Mouse (Mus musculus): ENCODE data around the gene Banp. TPM values are rescaled to one million over a fixed set of nuclear protein-coding genes. Genes with fewer than 3 reads are reported as not detected.

Banp gene
- 10 to 100 TPM; 27.4 to 38.5 TPM for total RNA-seq (2021)
- long read RNA-seq, experiment 1, partial matches to known transcripts, result 2 of 12 reads
- long read RNA-seq, experiment 1, other reads (novel, unspliced or antisense), result 9 of 12 reads
- long read RNA-seq, experiment 2, full-length matches to known transcripts, result 2 of 30 reads
- long read RNA-seq, experiment 2, partial matches to known transcripts, result 11 of 30 reads
- long read RNA-seq, experiment 2, other reads (novel, unspliced or antisense), result 17 of 30 reads

DNA sequence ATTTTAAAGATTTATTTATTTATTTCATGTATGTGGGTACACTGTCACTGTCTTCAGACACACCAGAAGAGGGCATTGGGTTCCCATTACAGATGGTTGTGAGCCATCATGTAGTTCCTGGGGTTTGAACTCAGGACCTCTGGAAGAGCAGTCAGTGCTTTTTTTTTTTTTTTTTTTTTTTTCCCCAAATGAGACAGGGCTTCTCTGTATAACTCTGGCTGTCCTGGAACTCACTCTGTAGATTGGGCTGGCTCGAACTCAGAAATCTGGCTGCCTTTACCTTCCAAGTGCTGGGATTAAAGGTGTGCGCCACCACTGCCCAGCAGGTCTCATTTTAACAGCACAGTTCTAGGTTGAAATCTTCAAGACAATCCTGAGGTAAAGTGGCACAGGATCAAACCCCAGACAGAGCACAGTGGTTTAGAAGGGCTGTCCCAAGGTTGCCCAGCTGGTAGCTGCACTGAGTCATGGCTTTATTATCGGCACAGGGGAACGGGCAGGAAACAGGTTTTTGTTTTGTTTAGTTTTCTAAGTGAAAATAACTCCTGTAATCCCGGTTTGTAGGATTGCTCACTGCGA is at the start of gene Banp:
Gene Banp (plus strand): TSS at position 529 of the 579 bp plus-strand sequence.
- intact Hi-C loops (cut with DNase I), result no loop called here
- no peak for DNase-seq (ENCODE audit: low spot score in 2 of 2)

DNA sequence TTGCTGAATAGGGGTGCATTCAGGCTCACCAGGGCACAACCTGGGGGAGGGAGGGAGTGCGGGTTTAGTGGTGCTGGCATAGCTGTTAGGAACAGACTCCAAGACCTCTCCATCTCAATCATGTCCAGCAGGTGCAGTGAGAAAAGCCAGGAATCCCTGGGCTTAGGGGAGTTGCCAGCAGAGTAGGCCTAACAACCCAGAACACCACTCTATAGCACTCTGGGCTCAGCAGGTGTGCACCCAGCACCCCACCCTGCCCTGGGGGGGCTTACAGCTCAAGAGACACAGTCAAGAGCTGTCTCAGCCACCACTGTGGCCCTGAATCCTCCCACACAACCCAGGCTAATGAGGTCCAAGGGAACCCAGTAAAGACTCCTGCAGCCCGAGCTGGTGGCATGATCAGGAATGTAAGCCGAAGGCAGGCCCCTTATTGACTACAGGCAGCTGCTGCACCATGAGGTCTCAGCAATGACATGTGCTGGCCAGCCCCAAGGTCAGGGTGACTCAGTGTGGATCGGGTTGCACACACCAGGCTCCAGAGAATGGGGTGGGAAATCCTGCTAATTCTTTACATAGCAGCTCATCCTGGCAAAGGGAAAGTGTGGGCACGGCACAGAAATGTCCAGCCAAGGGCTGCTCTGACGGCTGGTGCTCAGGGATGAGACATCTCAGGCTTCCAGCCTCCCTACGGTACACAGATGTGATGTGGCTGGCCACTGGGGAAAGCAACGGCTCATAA is 47.9 kb upstream of the Banp start:
- intact Hi-C loops (cut with DNase I), result no loop called here
- no peak for DNase-seq (ENCODE audit: low spot score in 2 of 2)

DNA sequence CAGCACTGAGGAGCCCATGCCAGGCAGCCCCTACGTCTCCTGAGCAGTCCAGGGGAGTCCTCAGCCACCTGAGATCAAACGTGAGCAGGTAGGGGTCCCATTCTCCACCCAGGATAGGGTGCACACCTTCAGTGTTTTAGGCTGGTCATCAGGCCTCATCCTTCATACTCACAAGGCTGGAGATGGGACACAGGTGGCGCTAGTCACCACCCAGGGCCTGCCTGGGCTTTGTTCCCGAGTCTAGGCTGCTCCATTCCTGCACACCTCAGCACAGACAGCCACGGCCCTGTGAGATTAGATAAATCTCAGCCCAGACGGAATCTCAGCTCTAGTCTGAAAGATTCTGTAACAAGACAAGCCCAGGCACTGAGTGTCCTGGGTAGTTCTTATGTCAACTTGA is 45.6 kb upstream of the Banp start:
- intact Hi-C loops (cut with DNase I), result no loop called here
- no peak for DNase-seq (ENCODE audit: low spot score in 2 of 2)

DNA sequence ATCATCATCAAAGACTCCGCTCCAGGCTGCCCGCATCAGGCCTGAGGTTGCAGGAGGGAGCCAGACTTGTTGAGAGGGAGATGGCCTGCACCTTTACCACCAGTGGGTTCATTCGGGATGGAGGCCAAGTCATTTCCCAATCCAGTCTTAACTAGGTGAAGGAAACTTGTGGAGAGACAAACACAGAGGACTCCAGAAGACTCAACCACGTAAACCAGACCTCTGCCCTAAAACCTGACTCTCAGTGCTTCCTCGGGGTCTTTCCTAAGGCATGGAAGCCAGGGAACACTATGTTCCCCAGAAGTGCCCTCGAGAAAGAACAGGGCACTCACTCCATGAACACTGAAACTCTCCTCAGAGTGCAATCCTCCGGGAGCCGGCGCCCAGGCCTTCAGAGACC is 44.6 kb upstream of the Banp start:
- DNase-seq (ENCODE audit: low spot score in 2 of 2), result no peak
- intact Hi-C loops (cut with DNase I), result no loop called here

DNA sequence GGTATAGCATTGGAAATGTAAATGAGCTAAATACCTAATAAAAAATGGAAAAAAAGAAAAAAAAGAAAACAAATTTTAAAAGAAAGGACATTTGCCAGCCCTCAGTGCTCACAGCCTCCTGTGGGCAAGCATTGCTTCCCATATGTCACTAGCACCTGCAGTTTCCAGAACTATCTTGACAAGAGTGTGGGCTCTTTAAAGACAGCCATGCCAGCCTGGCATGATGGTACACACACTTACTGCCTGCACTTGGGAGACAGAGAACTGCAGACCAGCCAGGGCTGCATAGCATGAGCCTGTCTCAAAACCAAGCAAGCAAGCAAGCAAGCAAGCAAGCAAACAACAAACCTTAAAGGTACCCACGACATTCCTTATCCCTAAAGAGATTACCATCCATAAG is 44.1 kb upstream of the Banp start:
- intact Hi-C loops (cut with DNase I), result no loop called here
- no peak for DNase-seq (ENCODE audit: low spot score in 2 of 2)

DNA sequence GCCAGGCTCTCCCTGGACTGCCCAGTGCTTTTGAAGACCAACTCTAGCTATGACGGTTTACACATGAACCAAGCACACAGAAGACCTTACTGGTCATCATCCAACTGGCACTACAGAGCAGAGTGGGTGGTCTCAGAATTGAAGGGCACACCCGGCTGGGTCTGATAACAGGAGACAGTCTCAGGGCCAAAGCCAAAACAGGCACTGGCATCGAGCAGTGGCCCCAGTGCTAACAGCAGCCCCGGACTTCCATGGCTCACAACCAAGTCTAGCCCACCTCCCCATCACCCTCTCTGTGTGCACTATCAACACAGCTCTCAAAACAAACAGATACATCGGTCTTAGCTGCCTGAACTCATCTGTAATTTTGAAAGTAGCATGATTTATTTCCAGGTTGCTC is 43.7 kb upstream of the Banp start:
- intact Hi-C loops (cut with DNase I), result no loop called here
- no peak for DNase-seq (ENCODE audit: low spot score in 2 of 2)

DNA sequence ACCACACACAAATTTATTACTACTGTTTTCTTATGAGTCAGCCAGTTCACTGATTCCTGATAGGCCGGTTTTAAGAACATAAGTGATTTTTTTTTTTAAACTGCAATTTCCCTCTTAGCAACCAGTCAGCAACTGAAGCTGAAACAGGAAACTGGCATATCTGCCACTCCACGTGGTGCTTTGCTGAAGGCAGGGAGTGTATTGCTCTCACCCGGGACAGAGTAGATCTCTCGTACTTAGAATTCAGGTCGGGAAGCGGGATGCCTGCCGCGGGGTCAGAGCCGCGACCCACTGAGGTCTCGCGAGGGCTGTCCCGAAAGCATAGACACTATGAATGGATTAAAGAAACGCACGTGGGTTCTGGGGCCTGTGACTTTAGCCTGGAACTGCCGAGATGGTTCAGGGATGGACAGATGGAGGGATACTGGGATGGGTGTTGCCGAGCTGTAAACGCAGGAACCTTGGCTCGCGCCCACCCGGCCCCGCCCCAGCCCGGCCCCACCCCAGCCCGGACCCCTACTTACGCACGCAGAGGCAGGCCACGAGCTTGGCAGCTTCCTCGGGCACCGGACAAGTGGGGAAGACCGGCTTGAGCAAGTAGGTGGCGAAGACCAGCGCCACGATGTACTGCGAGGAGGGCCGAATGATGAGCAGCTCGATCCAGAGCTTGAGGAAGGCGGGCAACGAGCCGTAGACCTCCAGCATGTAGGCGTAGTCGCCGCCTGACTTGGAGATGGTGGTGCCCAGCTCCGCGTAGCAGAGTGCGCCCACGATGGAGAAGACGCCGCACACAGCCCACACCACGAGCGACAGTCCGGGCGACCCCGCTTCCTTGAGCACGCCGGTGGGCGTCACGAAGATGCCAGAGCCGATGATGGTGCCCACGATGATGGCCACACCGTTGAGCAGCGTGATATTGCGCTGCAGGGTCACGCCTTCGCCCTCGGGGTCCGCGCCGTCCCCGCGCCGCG is 42.7 kb upstream of the Banp start:
- DNase-seq (ENCODE audit: low spot score in 2 of 2), result peak; percentile 56 to 64
- intact Hi-C loops (cut with DNase I), result no loop called here

DNA sequence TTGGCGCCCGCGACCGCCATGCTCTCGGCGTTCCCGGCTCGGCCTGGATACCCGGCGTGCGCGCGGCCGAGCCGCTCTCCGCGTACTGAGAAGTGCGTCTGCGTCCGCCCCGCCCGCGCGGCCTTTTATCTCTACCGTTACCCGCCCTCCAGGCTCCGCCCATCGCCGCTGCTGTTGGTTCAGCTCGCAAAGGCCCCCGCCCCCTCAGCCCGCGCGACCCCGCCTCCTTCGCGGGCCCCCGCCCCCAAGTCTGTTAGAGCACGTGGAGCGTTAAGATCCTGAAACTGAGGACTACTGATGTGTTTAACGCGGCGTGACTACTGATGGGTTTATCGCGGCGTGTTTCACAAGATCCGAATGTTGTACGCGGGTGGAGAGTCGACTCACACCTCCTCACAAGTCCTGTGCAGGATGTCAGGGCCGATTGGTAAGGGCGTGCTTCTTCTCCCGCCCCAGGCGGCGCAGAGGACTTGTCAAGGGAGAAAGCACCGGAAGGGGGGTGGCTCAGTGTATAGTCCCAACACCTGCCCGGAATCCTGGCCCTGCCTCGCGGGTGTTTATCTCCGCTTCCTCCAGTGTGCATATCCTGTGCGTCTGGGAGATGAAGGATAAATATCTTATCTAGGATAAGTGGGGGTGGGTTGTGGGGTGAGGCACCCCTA is 41.8 kb upstream of the Banp start, which contains the start of gene Slc7a5:
Gene Slc7a5 (minus strand): TSS at position 108 of the 662 bp plus-strand sequence.
- peak; percentile 97 to 98 for DNase-seq (ENCODE audit: low spot score in 2 of 2)
- intact Hi-C loops (cut with DNase I), result loop anchor here (2.0 kb wide), 1 partner anchor 33 kb away; no protein-coding TSS in a partner anchor

DNA sequence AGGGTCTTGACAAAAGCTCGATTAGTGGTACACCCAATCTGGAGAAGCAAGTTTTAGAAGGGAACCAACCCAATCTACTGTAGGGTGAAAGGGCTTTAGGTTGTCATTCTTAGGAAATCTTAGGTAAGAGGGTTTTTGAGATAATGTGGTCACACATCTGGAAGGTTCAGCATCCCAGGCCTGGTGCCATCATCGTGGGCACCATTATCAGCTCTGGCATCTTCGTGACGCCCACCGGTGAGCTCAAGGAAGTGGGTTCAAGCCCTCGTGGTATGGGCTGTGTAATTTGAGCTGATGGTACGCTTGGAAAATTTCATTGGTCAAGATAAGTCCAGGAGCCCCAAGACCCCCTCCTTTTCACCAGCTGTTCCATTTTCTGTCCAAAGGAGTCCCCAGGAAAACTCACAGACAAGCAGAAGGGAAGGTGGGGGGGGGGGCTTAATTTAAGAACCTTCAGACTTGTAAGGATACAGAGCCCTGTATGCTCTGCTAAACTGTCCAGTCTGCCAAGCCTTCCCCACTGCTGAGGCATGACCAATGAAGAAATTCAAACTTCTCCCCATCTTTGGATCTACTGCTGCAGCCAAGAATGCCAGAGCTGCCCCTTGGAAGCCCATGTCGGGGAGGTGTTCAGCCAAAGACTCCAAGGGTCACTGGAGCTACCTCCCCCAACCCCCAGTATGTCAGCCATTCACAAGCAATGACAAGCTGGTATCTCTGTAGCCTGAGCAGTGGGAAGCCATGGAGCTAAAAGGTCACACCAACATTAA is 41.0 kb upstream of the Banp start:
- intact Hi-C loops (cut with DNase I), result loop anchor here (1.0 to 2.0 kb wide), 2 partner anchors 34 to 57 kb away; no protein-coding TSS in a partner anchor
- DNase-seq (ENCODE audit: low spot score in 2 of 2), result no peak

DNA sequence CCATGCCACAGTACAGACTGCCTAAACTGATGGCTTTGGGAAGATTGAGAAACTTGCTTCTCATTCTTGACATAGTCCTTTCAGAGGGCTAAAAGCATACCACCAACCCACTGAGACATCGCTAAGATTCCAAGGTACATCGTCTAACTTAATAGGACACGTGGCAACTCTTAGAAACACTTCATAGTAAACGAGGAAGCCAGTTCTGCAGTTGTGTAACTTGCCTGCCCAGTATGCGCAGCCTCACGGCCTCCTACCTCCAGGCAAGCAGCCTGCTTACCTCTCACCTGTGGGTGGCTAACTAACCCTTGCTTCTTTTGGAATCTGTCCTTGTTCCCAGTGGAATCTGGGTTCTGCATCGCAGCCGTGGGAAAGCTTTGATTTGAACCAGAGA is 40.4 kb upstream of the Banp start:
- intact Hi-C loops (cut with DNase I), result loop anchor here (1.0 to 2.0 kb wide), 2 partner anchors 34 to 58 kb away; no protein-coding TSS in a partner anchor
- DNase-seq (ENCODE audit: low spot score in 2 of 2), result no peak

DNA sequence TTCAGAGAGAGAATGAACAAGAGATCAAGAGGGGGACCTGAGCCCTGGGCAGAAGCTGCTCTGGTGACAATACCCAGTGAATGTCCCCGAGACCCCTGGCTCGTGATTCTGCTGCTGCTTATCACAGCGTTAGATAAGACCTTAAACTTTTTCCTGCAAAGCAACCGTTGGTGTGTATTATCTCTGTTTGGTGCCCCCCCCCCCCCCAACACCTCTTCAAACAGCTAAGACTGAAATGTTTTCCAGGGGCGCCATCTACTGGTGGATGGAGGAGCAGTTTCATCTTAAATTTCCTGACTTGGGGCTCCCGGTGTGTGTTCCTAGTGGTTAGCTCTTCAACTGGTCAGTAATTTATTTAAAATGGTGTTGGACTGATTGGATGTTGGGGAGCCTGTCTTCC is 39.9 kb upstream of the Banp start:
- intact Hi-C loops (cut with DNase I), result loop anchor here (1.0 to 2.0 kb wide), 2 partner anchors 35 to 58 kb away; no protein-coding TSS in a partner anchor
- DNase-seq (ENCODE audit: low spot score in 2 of 2), result peak; percentile 83 to 89

DNA sequence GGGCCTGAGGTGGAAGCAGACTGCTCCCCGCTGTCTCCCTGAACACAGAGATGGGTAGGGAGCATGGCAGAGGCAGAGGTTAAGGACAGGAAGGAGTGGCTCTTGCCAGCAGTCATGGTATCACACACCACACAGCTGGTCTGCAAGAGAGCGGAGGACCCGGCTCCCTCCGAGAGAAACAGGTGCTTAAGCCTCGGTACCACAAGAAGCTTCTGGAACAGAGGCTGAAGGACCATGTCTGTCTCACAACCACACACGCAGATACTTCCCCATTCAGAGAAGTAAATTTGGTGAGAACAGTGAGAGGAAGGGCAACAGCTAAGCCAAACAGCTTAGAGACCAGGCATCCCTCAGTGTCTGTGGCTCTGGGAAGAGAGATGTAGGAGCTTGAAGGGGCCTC is 38.1 kb upstream of the Banp start:
- intact Hi-C loops (cut with DNase I), result no loop called here
- no peak for DNase-seq (ENCODE audit: low spot score in 2 of 2)

DNA sequence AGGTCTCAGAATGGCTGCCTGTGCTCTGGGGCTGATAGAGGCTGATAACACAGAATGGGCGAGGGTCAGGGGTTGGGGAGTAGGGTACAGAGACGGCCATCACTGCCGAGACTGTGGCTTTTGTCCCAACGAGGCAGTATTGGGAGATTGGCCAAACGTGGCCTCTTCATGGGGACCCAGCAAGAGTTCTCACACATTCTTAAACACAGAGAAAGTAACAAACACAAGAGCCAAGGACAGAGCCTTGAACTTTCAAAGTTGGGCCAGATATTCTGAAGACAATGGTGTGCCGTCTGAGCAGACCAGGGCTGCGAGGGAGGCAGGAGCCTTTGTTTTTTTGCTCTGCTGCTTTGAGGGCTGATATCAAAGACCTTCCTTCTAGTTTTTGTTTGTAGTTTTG is 37.6 kb upstream of the Banp start:
- intact Hi-C loops (cut with DNase I), result no loop called here

DNA sequence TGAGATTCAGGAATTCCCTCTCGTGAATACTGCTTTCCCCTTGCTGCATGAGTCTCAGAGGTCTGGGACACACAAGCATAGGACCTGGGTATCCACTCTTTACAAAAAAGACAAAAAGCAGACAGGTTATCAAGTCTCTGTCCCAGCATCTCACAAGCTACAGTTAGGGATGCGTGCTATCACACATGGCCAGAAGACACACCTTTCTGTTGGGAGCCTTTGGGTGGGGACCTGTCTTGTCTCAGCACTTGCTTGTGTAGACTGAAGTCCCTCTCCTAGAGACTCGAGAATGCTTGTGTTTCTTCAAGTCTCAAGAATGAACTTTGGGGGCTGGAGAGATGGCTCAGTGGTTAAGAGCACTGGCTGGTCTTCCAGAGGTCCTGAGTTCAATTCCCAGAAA is 36.7 kb upstream of the Banp start:
- no peak for DNase-seq (ENCODE audit: low spot score in 2 of 2)
- intact Hi-C loops (cut with DNase I), result no loop called here

More for the DNA sequence above, 37.6 kb upstream of the Banp start:
- DNase-seq (ENCODE audit: low spot score in 2 of 2), result no peak

DNA sequence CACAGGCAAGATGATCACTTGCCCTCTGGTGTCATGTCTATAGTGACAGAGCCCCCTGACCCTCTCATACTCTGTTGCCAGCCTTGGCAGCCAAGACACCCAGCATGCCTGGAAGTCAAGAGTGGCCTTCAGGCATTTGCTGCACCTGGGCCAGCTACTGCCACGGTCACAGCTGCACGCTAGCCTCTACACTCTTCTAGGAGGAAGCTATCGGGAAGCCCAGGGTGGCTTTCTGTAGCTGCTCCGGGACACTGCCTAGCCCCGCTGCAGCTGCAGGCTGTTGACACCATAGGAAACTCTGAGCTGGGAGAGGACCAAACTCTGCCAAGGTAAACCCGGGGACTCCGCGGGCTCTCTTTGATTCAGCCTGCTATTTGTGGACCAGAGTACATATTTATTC is 36.2 kb upstream of the Banp start:
- intact Hi-C loops (cut with DNase I), result no loop called here
- no peak for DNase-seq (ENCODE audit: low spot score in 2 of 2)

DNA sequence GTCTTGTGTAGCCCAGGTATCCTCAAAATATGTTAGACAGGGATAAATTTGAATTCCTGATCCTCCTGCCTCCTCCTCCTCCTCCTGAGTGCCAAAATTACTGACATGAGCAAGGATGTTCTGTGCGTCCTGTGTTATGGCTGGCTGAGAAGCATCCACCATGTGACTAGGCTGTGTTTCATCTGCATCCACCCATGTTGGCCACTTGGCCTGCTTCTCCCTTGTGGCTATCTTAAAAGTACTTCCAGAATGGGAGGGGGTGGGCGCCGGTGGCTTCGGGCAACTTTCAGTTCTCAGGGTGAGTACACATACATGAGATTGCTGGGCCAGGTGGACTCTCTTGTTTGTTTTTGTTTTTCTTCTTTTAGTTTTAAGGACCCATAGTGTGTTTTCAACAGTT is 30.4 kb upstream of the Banp start:
- no peak for DNase-seq (ENCODE audit: low spot score in 2 of 2)
- intact Hi-C loops (cut with DNase I), result no loop called here

DNA sequence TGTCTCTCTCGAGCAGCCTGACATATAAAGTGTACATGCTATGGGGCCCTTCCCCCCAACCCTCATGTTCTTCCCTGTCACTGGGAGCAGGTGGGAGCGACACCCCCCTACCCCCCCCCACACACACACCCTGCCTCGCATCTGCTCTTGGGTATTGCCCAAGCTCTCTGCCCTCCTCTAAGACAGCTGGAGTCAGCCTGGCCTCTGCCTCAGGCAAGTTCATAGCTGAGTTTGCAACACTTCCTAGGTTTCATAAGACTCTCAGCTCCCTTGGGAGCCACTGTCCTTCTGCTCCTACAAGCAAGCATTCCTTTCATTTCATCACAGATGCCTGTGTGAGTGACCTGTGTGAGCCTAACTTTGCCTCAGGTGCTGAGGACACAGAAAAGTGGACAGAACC is 29.8 kb upstream of the Banp start:
- intact Hi-C loops (cut with DNase I), result no loop called here
- no peak for DNase-seq (ENCODE audit: low spot score in 2 of 2)

DNA sequence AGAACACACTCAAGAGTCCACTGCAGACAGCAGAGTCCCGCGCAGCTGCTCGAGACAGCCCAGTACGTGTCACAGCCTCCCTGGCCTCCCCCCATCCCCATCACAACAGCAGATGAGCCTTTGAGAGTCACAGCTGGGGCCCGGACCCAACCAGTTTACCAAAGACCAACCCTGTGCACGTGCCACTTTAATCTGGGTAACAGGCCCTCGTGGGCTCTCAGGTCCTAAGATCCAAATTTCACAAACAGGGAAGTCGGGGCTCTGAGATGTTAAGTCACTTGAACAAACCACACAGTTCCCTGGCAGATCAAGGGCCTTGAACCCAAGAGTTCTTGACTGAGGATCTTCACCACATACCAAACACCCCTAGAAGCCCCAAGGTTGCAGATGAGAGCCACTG is 28.0 kb upstream of the Banp start:
- no peak for DNase-seq (ENCODE audit: low spot score in 2 of 2)
- intact Hi-C loops (cut with DNase I), result no loop called here

Measured in left cerebral cortex, postnatal 14 days (tissue).